Mouse (Mus musculus) MEL (cell line): ENCODE data around the gene Mmp9. TPM values are rescaled to one million over a fixed set of nuclear protein-coding genes. Genes with fewer than 3 reads are reported as not detected.

Source experiments
- DNase-seq: peaks from one replicate; pipeline ENCODE4 v3.0.0; 2011; ENCODE audit warnings: low read depth, low spot score
- H3K27ac ChIP-seq: 2 replicates; pipeline ENCODE4 v1.5.1; 2012; ENCODE audit warnings: low read depth, mild to moderate bottlenecking, control low read depth, low read length, moderate library complexity; ENCODE audit not compliant: control insufficient read depth
- H3K27me3 ChIP-seq, 2 experiments: fragments of 150-350 bp in 1 of 2; sonication (generic) in 1 of 2; 2 replicates each; pipeline ENCODE4 v1.6.1; 2012; ENCODE audit warnings: low read length in 2 of 2, mild to moderate bottlenecking in 2 of 2, improper control_type of control experiment in 1 of 2, moderate library complexity in 1 of 2; ENCODE audit not compliant: insufficient read depth in 2 of 2, control insufficient read depth in 1 of 2
- H3K36me3 ChIP-seq, 2 experiments: 2 replicates each; pipeline ENCODE4 v1.6.1; 2012 to 2014; ENCODE audit warnings: low read length in 2 of 2, improper control_type of control experiment in 1 of 2, inconsistent platforms in 1 of 2, mild to moderate bottlenecking in 1 of 2; ENCODE audit not compliant: insufficient read depth in 2 of 2, control insufficient read depth in 1 of 2
- H3K4me1 ChIP-seq, 2 experiments: fragments of 150-350 bp in 1 of 2; sonication (generic) in 1 of 2; 2 replicates each; pipeline ENCODE4 v1.6.1; 2012; ENCODE audit warnings: low read length in 2 of 2, improper control_type of control experiment in 1 of 2, mild to moderate bottlenecking in 1 of 2; ENCODE audit not compliant: insufficient read depth in 2 of 2, control insufficient read depth in 1 of 2
- H3K4me3 ChIP-seq, 2 experiments: fragments of 150-350 bp in 1 of 2; sonication (generic) in 1 of 2; 2 replicates each; pipeline ENCODE4 v1.5.1; 2012; ENCODE audit warnings: low read depth in 2 of 2, low read length in 2 of 2, mild to moderate bottlenecking in 2 of 2, moderate library complexity in 2 of 2, control low read depth in 1 of 2, improper control_type of control experiment in 1 of 2; ENCODE audit not compliant: control insufficient read depth in 1 of 2, insufficient read depth in 1 of 2
- H3K79me2 ChIP-seq: 2 replicates; pipeline ENCODE4 v1.6.1; 2012; ENCODE audit warnings: mild to moderate bottlenecking, low read length, moderate library complexity; ENCODE audit not compliant: control insufficient read depth, poor library complexity, insufficient read depth
- H3K9ac ChIP-seq: 2 replicates; pipeline ENCODE4 v1.6.1; 2012; ENCODE audit warnings: low read depth, mild to moderate bottlenecking, control low read depth, low read length, moderate library complexity; ENCODE audit not compliant: control insufficient read depth, poor library complexity, severe bottlenecking
- H3K9me3 ChIP-seq: fragments of 150-350 bp; sonication (generic); replicated peaks from 2 replicates; pipeline ENCODE4 v1.6.1; 2012; ENCODE audit warnings: mild to moderate bottlenecking, low read length, improper control_type of control experiment, moderate library complexity; ENCODE audit not compliant: insufficient read depth
- BHLHE40 ChIP-seq: IDR thresholded peaks from 2 replicates; pipeline ENCODE4 v1.6.1; 2012; ENCODE audit warnings: low read depth, mild to moderate bottlenecking, inconsistent platforms, low read length, improper control_type of control experiment, borderline replicate concordance
- CHD1 ChIP-seq: IDR thresholded peaks from 2 replicates; pipeline ENCODE4 v1.6.1; 2012; ENCODE audit warnings: low read depth, mild to moderate bottlenecking, inconsistent platforms, low read length, improper control_type of control experiment
- ELF1 ChIP-seq: IDR thresholded peaks from 2 replicates; pipeline ENCODE4 v1.6.1; 2014; ENCODE audit warnings: low read depth, mild to moderate bottlenecking, inconsistent platforms, low read length, improper control_type of control experiment, moderate library complexity
- EP300 ChIP-seq, 2 experiments: IDR thresholded peaks; 2 replicates each; pipeline ENCODE4 v1.6.1; 2011; ENCODE audit warnings: improper control_type of control experiment in 2 of 2, low read length in 2 of 2, low read depth in 1 of 2, mild to moderate bottlenecking in 1 of 2
- GABPA ChIP-seq: IDR thresholded peaks from 2 replicates; pipeline ENCODE4 v1.6.1; 2012; ENCODE audit warnings: low read depth, mild to moderate bottlenecking, inconsistent platforms, low read length, improper control_type of control experiment, moderate library complexity
- GATA1 ChIP-seq: IDR thresholded peaks from 2 replicates; pipeline ENCODE4 v1.6.1; 2011; ENCODE audit warnings: low read depth, low read length, improper control_type of control experiment
- KAT2A ChIP-seq: conservative IDR thresholded peaks from 2 replicates; pipeline ENCODE4 v1.6.1; 2012; ENCODE audit warnings: low read depth, low read length, improper control_type of control experiment, inconsistent platforms
- MAX ChIP-seq: IDR thresholded peaks from 2 replicates; pipeline ENCODE4 v1.6.1; 2011; ENCODE audit warnings: low read length, improper control_type of control experiment
- MEF2A ChIP-seq: IDR thresholded peaks from 2 replicates; pipeline ENCODE4 v1.6.1; 2014; ENCODE audit warnings: low read depth, mild to moderate bottlenecking, inconsistent platforms, low read length, improper control_type of control experiment; ENCODE audit not compliant: poor library complexity, insufficient replicate concordance, severe bottlenecking; ENCODE audit errors: extremely low read depth
- MYB ChIP-seq: IDR thresholded peaks from 2 replicates; pipeline ENCODE4 v1.6.1; 2011; ENCODE audit warnings: mild to moderate bottlenecking, low read depth, low read length, improper control_type of control experiment
- MYC ChIP-seq: IDR thresholded peaks from 2 replicates; pipeline ENCODE4 v1.6.1; 2011; ENCODE audit warnings: low read depth, mild to moderate bottlenecking, low read length, improper control_type of control experiment, moderate library complexity
- NRF1 ChIP-seq: IDR thresholded peaks from 2 replicates; pipeline ENCODE4 v1.6.1; 2014; ENCODE audit warnings: low read depth, mild to moderate bottlenecking, inconsistent platforms, low read length, improper control_type of control experiment, moderate library complexity; ENCODE audit not compliant: poor library complexity, insufficient read depth, severe bottlenecking
- POLR2A ChIP-seq, 2 experiments: IDR thresholded peaks; 2 replicates each; pipeline ENCODE4 v1.6.1; 2011 to 2012; ENCODE audit warnings: low read length in 2 of 2, mild to moderate bottlenecking in 2 of 2, control low read depth in 1 of 2, improper control_type of control experiment in 1 of 2, low read depth in 1 of 2, moderate library complexity in 1 of 2; ENCODE audit not compliant: control insufficient read depth in 1 of 2, insufficient read depth in 1 of 2, poor library complexity in 1 of 2
- POLR2AphosphoS5 ChIP-seq: IDR thresholded peaks from 2 replicates; pipeline ENCODE4 v1.6.1; 2012; ENCODE audit warnings: low read depth, borderline replicate concordance, mild to moderate bottlenecking, inconsistent platforms, low read length, moderate library complexity, mixed read lengths
- RAD21 ChIP-seq: IDR thresholded peaks from 2 replicates; pipeline ENCODE4 v1.6.1; 2011; ENCODE audit warnings: mild to moderate bottlenecking, low read depth, low read length, improper control_type of control experiment
- RCOR1 ChIP-seq: IDR thresholded peaks from 2 replicates; pipeline ENCODE4 v1.6.1; 2012; ENCODE audit warnings: low read depth, mild to moderate bottlenecking, inconsistent platforms, low read length, improper control_type of control experiment
- TAL1 ChIP-seq: IDR thresholded peaks from 2 replicates; pipeline ENCODE4 v1.6.1; 2012; ENCODE audit warnings: mild to moderate bottlenecking, inconsistent platforms, low read length, moderate library complexity, mixed read lengths
- TCF12 ChIP-seq: IDR thresholded peaks from 2 replicates; pipeline ENCODE4 v1.6.1; 2014; ENCODE audit warnings: low read depth, mild to moderate bottlenecking, inconsistent platforms, low read length, improper control_type of control experiment, moderate library complexity
- USF1 ChIP-seq: IDR thresholded peaks from 2 replicates; pipeline ENCODE4 v1.6.1; 2014; ENCODE audit warnings: low read depth, mild to moderate bottlenecking, inconsistent platforms, low read length, improper control_type of control experiment, moderate library complexity
- ZKSCAN1 ChIP-seq: IDR thresholded peaks from 2 replicates; pipeline ENCODE4 v1.6.1; 2012; ENCODE audit warnings: low read depth, mild to moderate bottlenecking, inconsistent platforms, low read length, improper control_type of control experiment, moderate library complexity
- ZNF384 ChIP-seq: IDR thresholded peaks from 2 replicates; pipeline ENCODE4 v1.6.1; 2012; ENCODE audit warnings: low read depth, mild to moderate bottlenecking, inconsistent platforms, low read length, improper control_type of control experiment
- polyA plus RNA-seq, 2 experiments: library from polyadenylated mRNA; stranded (reverse) in 1 of 2; unstranded in 1 of 2; fragments of >175 nt in 1 of 2; fragments of >200 nt in 1 of 2; gene quantifications; 2 replicates each; pipeline versions ENCODE4 v1.2.1 to v1.2.4; 2012; ENCODE audit warnings: low replicate concordance in 2 of 2, low read depth in 1 of 2; ENCODE audit not compliant: insufficient read length in 2 of 2, insufficient read depth in 1 of 2, missing spikeins in 1 of 2
- total RNA-seq: library from RNA; depleted of rRNA; stranded (reverse); fragments of 300-350 nt; gene quantifications from 2 replicates; pipeline ENCODE4 v1.2.3, GENCODE M21; 2012

Gene Mmp9
- total and polyA plus RNA-seq, 3 experiments: 0.19 to 0.23 TPM; not detected in 1

DNA sequence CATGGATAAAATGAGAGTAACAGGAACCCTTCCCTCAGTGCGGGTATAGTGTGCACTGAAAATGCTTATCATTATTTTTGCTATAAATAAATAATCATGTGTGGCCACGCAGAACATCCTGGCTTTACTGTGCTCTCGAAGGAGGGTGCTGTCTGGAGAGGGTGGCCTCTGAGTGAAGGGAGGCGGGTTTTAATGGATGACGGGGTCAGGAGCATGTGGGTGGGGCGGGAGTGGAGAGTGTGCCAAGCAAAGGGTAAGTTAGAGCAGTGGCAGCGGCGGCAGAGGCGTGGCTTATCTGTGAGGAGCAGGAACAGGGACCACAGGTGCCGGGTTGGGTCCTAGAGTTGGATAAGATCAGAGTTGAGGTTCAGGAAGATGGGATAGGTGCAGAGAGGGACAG is 51.2 kb downstream of the Mmp9 start:
- no peaks in the 10 kb centered on the region for H3K36me3 ChIP-seq
- H3K4me3 ChIP-seq: no peak overlapping the region
- H3K4me1 ChIP-seq: 0 out of 4 replicates have a peak, but pooled peaks cover 0 to 11% of the 10 kb centered on the region in 2 experiments
- peak; percentile 51 for DNase-seq
- TF ChIP-seq BHLHE40: no peak
- no peak for TF ChIP-seq ZNF384
- no peak for TF ChIP-seq USF1
- TF ChIP-seq MEF2A: no peak
- no peak for TF ChIP-seq MAX
- TF ChIP-seq KAT2A: no peak
- no peak for TF ChIP-seq MYC
- no peak for TF ChIP-seq POLR2A (IDR thresholded peaks at IDR 0.05; ENCODE audit: control insufficient read depth in 1 of 2, insufficient read depth in 1 of 2, low read depth in 1 of 2, low read length in 2 of 2, poor library complexity in 1 of 2)
- no peak for TF ChIP-seq GATA1
- no peak for TF ChIP-seq GABPA
- TF ChIP-seq POLR2AphosphoS5: no peak
- H3K9ac ChIP-seq: no peak overlapping the region
- H3K27ac ChIP-seq: no peak overlapping the region
- no peaks in the 10 kb centered on the region for H3K9me3 ChIP-seq
- no peaks in the 10 kb centered on the region for H3K79me2 ChIP-seq
- H3K27me3 ChIP-seq: no peaks in the 10 kb centered on the region

DNA sequence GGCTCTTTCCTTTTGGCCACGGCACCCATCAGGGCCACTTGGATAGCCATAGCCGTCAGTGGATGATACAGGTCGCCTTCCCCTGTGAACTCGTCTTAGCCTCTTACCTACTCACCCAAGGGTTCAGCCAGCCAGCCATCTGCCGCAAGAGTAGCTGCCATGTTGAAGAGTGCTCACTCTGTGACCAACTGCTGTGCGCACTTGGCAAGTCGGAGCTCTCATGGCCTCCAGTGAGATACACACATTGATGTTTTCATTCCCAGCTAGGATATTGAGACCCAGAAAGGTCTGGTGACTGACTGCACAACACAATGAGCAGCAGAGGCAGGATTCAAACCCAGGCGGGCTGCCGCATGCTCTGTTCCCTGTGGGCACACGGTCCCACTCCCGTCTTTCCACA is 53.6 kb downstream of the Mmp9 start:
- H3K79me2 ChIP-seq: no peaks in the 10 kb centered on the region
- no peak overlapping the region for H3K9ac ChIP-seq
- H3K4me1 ChIP-seq: 0 out of 4 replicates have a peak, but pooled peaks cover 0 to 11% of the 10 kb centered on the region in 2 experiments
- no peak overlapping the region for H3K4me3 ChIP-seq
- H3K9me3 ChIP-seq: no peaks in the 10 kb centered on the region
- DNase-seq: no peak
- no peaks in the 10 kb centered on the region for H3K27me3 ChIP-seq
- no peak overlapping the region for H3K27ac ChIP-seq
- H3K36me3 ChIP-seq: no peaks in the 10 kb centered on the region
- no peak for TF ChIP-seq RCOR1
- no peak for TF ChIP-seq RAD21
- no peak for TF ChIP-seq MYB
- TF ChIP-seq TCF12: no peak
- no peak for TF ChIP-seq GABPA
- no peak for TF ChIP-seq CHD1
- TF ChIP-seq ZKSCAN1: no peak
- TF ChIP-seq POLR2A (IDR thresholded peaks at IDR 0.05; ENCODE audit: control insufficient read depth in 1 of 2, insufficient read depth in 1 of 2, low read depth in 1 of 2, low read length in 2 of 2, poor library complexity in 1 of 2): no peak
- TF ChIP-seq NRF1: no peak
- no peak for TF ChIP-seq EP300 (IDR thresholded peaks at IDR 0.05; ENCODE audit: low read depth in 1 of 2, low read length in 2 of 2)
- TF ChIP-seq BHLHE40: no peak
- TF ChIP-seq TAL1: no peak
- TF ChIP-seq ELF1: no peak
- no peak for TF ChIP-seq GATA1
